Mouse (Mus musculus): ENCODE results near the gene Gnai3.

Gene Gnai3

GRCm38 (mm10) chr3:108111320-108111719, 34.6 kb downstream of the Gnai3 start:
- DNase-seq (ENCODE audit: low spot score in 2 of 2) = no peak

- no peak for DNase-seq (ENCODE audit: low spot score in 2 of 2)
Measured at GRCm38 (mm10) chr3:108105281-108105680, 40.7 kb downstream of the Gnai3 start.

GRCm38 (mm10) chr3:108102075-108102474, 43.9 kb downstream of the Gnai3 start:
- DNase-seq (ENCODE audit: low spot score in 2 of 2) = no peak

GRCm38 (mm10) chr3:108101594-108101993, 44.4 kb downstream of the Gnai3 start:
- DNase-seq (ENCODE audit: low spot score in 2 of 2) = no peak

- no peak for DNase-seq (ENCODE audit: low spot score in 2 of 2)
Measured at GRCm38 (mm10) chr3:108098316-108098715, 47.6 kb downstream of the Gnai3 start.

GRCm38 (mm10) chr3:108097656-108098055, 48.3 kb downstream of the Gnai3 start:
- DNase-seq (ENCODE audit: low spot score in 2 of 2) = no peak

- no peak for DNase-seq (ENCODE audit: low spot score in 2 of 2)
Measured at GRCm38 (mm10) chr3:108096726-108097125, 49.2 kb downstream of the Gnai3 start.

GRCm38 (mm10) chr3:108096226-108096625, 49.7 kb downstream of the Gnai3 start:
- no peak for DNase-seq (ENCODE audit: low spot score in 2 of 2)

- DNase-seq (ENCODE audit: low spot score in 2 of 2) = no peak
Measured at GRCm38 (mm10) chr3:108094976-108095760, 50.8 kb downstream of the Gnai3 start.

- DNase-seq (ENCODE audit: low spot score in 2 of 2) = no peak
Measured at GRCm38 (mm10) chr3:108094146-108094545, 51.8 kb downstream of the Gnai3 start.

- no peak for DNase-seq (ENCODE audit: low spot score in 2 of 2)
Measured at GRCm38 (mm10) chr3:108093306-108093705, 52.6 kb downstream of the Gnai3 start.

GRCm38 (mm10) chr3:108092536-108093115, 53.3 kb downstream of the Gnai3 start, which contains the start of gene Gnat2:
TSS of gene Gnat2 (plus strand) at chr3:108092789.
- no peak for DNase-seq (ENCODE audit: low spot score in 2 of 2)

- no peak for DNase-seq (ENCODE audit: low spot score in 2 of 2)
Measured at GRCm38 (mm10) chr3:108092030-108092429, 53.9 kb downstream of the Gnai3 start.

GRCm38 (mm10) chr3:108090561-108090960, 55.4 kb downstream of the Gnai3 start:
- DNase-seq (ENCODE audit: low spot score in 2 of 2) = no peak

- DNase-seq (ENCODE audit: low spot score in 2 of 2) = no peak
Measured at GRCm38 (mm10) chr3:108089916-108090315, 56.0 kb downstream of the Gnai3 start.

- no peak for DNase-seq (ENCODE audit: low spot score in 2 of 2)
Measured at GRCm38 (mm10) chr3:108088842-108089380, 57.0 kb downstream of the Gnai3 start.

GRCm38 (mm10) chr3:108087329-108087728, 58.6 kb downstream of the Gnai3 start:
- DNase-seq (ENCODE audit: low spot score in 2 of 2) = no peak

GRCm38 (mm10) chr3:108086470-108086979, 59.4 kb downstream of the Gnai3 start, which contains the start of gene Ampd2:
TSS of gene Ampd2 (minus strand) at chr3:108086651.
- DNase-seq (ENCODE audit: low spot score in 2 of 2) = peak; percentile 73 to 82

GRCm38 (mm10) chr3:108085721-108086469, 60.1 kb downstream of the Gnai3 start:
- DNase-seq (ENCODE audit: low spot score in 2 of 2) = peak; percentile 79

GRCm38 (mm10) chr3:108085281-108085720, 60.6 kb downstream of the Gnai3 start:
- peak; percentile 91 to 94 for DNase-seq (ENCODE audit: low spot score in 2 of 2)

- peak in 1 of 2 experiments; percentile 43 for DNase-seq (ENCODE audit: low spot score in 2 of 2)
Measured at GRCm38 (mm10) chr3:108084767-108085270, 61.1 kb downstream of the Gnai3 start.
